Mouse (Mus musculus) kidney, adult 8-10 months (tissue): ENCODE data around the gene Stx3.
A peak's percentile ranks its signal among the peaks of the same experiment; 100 is the strongest.

Source experiments
- DNase-seq, 2 experiments: peaks; one replicate each; pipeline ENCODE4 v3.0.0; 2022

Gene Stx3

GRCm38 (mm10) chr19:11807251-11807650, 12.0 kb downstream of the Stx3 start:
- DNase-seq = no peak

GRCm38 (mm10) chr19:11804423-11804822, 14.8 kb downstream of the Stx3 start:
- DNase-seq = no peak

- DNase-seq = no peak
Measured at GRCm38 (mm10) chr19:11800531-11801315, 18.5 kb downstream of the Stx3 start.

GRCm38 (mm10) chr19:11794447-11794846, 24.8 kb downstream of the Stx3 start:
- no peak for DNase-seq

GRCm38 (mm10) chr19:11793741-11794359, 25.4 kb downstream of the Stx3 start:
- DNase-seq = no peak

GRCm38 (mm10) chr19:11791825-11792224, 27.4 kb downstream of the Stx3 start:
- no peak for DNase-seq

GRCm38 (mm10) chr19:11788876-11789275, 30.3 kb downstream of the Stx3 start:
- no peak for DNase-seq

- no peak for DNase-seq
Measured at GRCm38 (mm10) chr19:11787826-11788225, 31.4 kb downstream of the Stx3 start.

GRCm38 (mm10) chr19:11785409-11786154, 33.6 kb downstream of the Stx3 start:
- no peak for DNase-seq

- DNase-seq = peak; percentile 29 to 75
Measured at GRCm38 (mm10) chr19:11777191-11777865, 41.9 kb downstream of the Stx3 start.

GRCm38 (mm10) chr19:11770205-11770892, 48.9 kb downstream of the Stx3 start, which contains the start of gene Mrpl16:
Mrpl16 (plus strand) TSS chr19:11770391.
- DNase-seq = peak; percentile 86 to 93

- DNase-seq = no peak
Measured at GRCm38 (mm10) chr19:11769257-11769920, 49.8 kb downstream of the Stx3 start.

GRCm38 (mm10) chr19:11768163-11768562, 51.0 kb downstream of the Stx3 start:
- DNase-seq = no peak

- no peak for DNase-seq
Measured at GRCm38 (mm10) chr19:11766413-11766812, 52.8 kb downstream of the Stx3 start.

- no peak for DNase-seq
Measured at GRCm38 (mm10) chr19:11765059-11765458, 54.1 kb downstream of the Stx3 start.

GRCm38 (mm10) chr19:11747298-11747697, 71.9 kb downstream of the Stx3 start, which contains the start of gene Gif:
Gif (plus strand) TSS chr19:11747554.
- no peak for DNase-seq

GRCm38 (mm10) chr19:11745680-11746079, 73.5 kb downstream of the Stx3 start:
- DNase-seq = no peak

- no peak for DNase-seq
Measured at GRCm38 (mm10) chr19:11736455-11736854, 82.7 kb downstream of the Stx3 start.

- DNase-seq = no peak
Measured at GRCm38 (mm10) chr19:11730278-11730677, 88.9 kb downstream of the Stx3 start.

- no peak for DNase-seq
Measured at GRCm38 (mm10) chr19:11727304-11727703, 91.9 kb downstream of the Stx3 start.

GRCm38 (mm10) chr19:11725915-11726314, 93.3 kb downstream of the Stx3 start:
- no peak for DNase-seq
